In the genomic region with DNA sequence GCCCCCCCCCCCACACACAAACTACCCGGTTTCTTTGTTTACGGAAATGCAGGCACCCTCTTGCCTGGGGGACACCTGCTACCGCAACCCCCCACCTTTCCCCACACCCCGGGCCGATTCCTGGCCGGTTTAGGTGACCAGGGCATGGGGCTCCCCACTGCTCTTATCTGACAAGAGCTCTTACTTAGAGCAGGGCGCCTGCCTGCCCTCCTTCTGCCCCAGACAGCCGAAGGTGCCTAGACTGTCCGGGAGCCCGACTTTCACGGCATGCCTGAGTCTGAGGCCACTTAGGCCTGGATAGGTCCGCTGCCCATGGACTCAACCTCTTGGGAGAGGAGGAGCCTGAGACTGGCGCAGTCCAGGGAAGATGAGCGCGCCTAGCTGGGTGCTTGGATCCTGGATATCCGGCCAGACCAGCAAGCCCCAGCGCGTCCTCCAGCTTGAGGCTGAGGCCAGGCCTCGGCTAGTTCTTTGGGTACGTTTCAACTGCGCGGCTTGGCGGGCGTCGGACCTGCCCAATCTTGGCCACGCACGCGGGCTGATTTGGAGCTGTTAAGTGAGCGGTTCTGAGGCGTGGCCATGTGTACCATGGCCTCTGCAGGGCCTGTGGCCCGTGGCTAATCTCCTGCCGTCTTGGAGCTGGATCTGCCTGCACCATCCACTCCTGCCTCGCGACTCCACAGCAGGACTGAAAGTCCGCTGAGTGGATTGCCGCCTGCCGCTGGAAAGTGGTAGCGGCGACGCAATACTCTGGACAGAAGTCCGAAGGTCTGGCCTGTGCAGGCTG, we compare ENCODE assay signal across 10 mouse cellular contexts. TPM values are rescaled to one million over a fixed set of nuclear protein-coding genes. Genes with fewer than 3 reads are reported as not detected.
DNase-seq lines count a peak whose midpoint lies in the region; ATAC-seq and TF ChIP-seq lines count a peak whose summit lies in the region.
"Had no signal": no experiment of that assay in that cellular context is flagged by ENCODE, and none has a peak within 500 bp of the region (broad histone marks: within the 10 kb centered on the region; RNA-seq: fewer than 3 reads in every experiment).

No protein-coding gene starts in this region.

- no peak overlapping the region for H3K27ac ChIP-seq in lung, embryonic 14.5 days (ENCODE audit: low read depth)
- no peak overlapping the region for H3K27ac ChIP-seq in forebrain, embryonic 15.5 days (replicated peaks)
- H3K27ac ChIP-seq in kidney, embryonic 14.5 days (ENCODE audit: low read depth, low read length): no peak overlapping the region
- no peak overlapping the region for H3K27ac ChIP-seq in midbrain, embryonic 11.5 days (ENCODE audit: low read depth, low read length)

- peaks cover 86% of the 10 kb centered on the region for H3K27me3 ChIP-seq in lung, embryonic 14.5 days (ENCODE audit: insufficient read depth, low read length)
- H3K27me3 ChIP-seq in forebrain, embryonic 15.5 days: peaks cover 82% of the 10 kb centered on the region
- H3K27me3 ChIP-seq in kidney, embryonic 14.5 days (ENCODE audit: control insufficient read depth, insufficient read depth, low read length): peaks cover 83% of the 10 kb centered on the region
- peaks cover 78% of the 10 kb centered on the region for H3K27me3 ChIP-seq in midbrain, embryonic 11.5 days (ENCODE audit: control insufficient read depth, insufficient read depth, low read length)

- ATAC-seq in lung, embryonic 14.5 days (ENCODE audit: insufficient read depth): no peak
- no peak for ATAC-seq in forebrain, embryonic 15.5 days (replicated peaks)
- no peak for ATAC-seq in kidney, embryonic 14.5 days (ENCODE audit: low FRiP score, low TSS enrichment)
- no peak for ATAC-seq in midbrain, embryonic 11.5 days (ENCODE audit: low FRiP score)
- no peak for ATAC-seq in erythroid progenitor cell, adult 5-6 weeks (replicated peaks; ENCODE audit: low FRiP score, poor library complexity, severe bottlenecking)
- no peak for ATAC-seq in granulocyte monocyte progenitor cell, adult 5-6 weeks (replicated peaks; ENCODE audit: poor library complexity, severe bottlenecking)

- no peaks in the 10 kb centered on the region for H3K9me3 ChIP-seq in lung, embryonic 14.5 days (ENCODE audit: low read depth, low read length)
- H3K9me3 ChIP-seq in forebrain, embryonic 15.5 days: no peaks in the 10 kb centered on the region
- H3K9me3 ChIP-seq in kidney, embryonic 14.5 days (ENCODE audit: control insufficient read depth, low read length): no peaks in the 10 kb centered on the region
- H3K9me3 ChIP-seq in midbrain, embryonic 11.5 days (ENCODE audit: control insufficient read depth, low read length): no peaks in the 10 kb centered on the region

- H3K36me3 ChIP-seq in lung, embryonic 14.5 days (ENCODE audit: insufficient read depth): no peaks in the 10 kb centered on the region
- no peaks in the 10 kb centered on the region for H3K36me3 ChIP-seq in forebrain, embryonic 15.5 days
- H3K36me3 ChIP-seq in kidney, embryonic 14.5 days (ENCODE audit: control insufficient read depth, insufficient read depth, low read length): no peaks in the 10 kb centered on the region
- H3K36me3 ChIP-seq in midbrain, embryonic 11.5 days (ENCODE audit: control insufficient read depth, insufficient read depth, low read length): no peaks in the 10 kb centered on the region

- 3% methylated on average over 41 of the region's 41 CpGs for WGBS in lung, embryonic 14.5 days
- WGBS in forebrain, embryonic 15.5 days: 2% methylated on average over 41 of the region's 41 CpGs
- WGBS in kidney, embryonic 14.5 days: under 1% methylated on average over 41 of the region's 41 CpGs
- WGBS in midbrain, embryonic 11.5 days: under 1% methylated on average over 41 of the region's 41 CpGs

- H3K4me2 ChIP-seq in lung, embryonic 14.5 days: peak overlapping the region; percentile 27
- peak overlapping the region; percentile 9; the same call in 1 of the 2 replicates for H3K4me2 ChIP-seq in forebrain, embryonic 15.5 days (replicated peaks)
- H3K4me2 ChIP-seq in kidney, embryonic 14.5 days (replicated peaks; ENCODE audit: low read depth, low read length): peak overlapping the region; percentile 12; the same call in 1 of the 2 replicates
- no peak overlapping the region for H3K4me2 ChIP-seq in midbrain, embryonic 11.5 days

- TF ChIP-seq CTCF in lung, embryonic 14.5 days (IDR thresholded peaks at IDR 0.05; ENCODE audit: low read depth): peak; percentile 57

- H3K4me1 ChIP-seq in lung, embryonic 14.5 days (ENCODE audit: insufficient read depth): peaks cover 24% of the 10 kb centered on the region
- H3K4me1 ChIP-seq in forebrain, embryonic 15.5 days: peaks cover 62% of the 10 kb centered on the region
- peaks cover 42% of the 10 kb centered on the region for H3K4me1 ChIP-seq in kidney, embryonic 14.5 days (ENCODE audit: control insufficient read depth, insufficient read depth, low read length)
- H3K4me1 ChIP-seq in midbrain, embryonic 11.5 days (ENCODE audit: control insufficient read depth, insufficient read depth, low read length): peaks cover 46% of the 10 kb centered on the region

- DNase-seq in lung, embryonic 14.5 days: peak; percentile 71
- DNase-seq in lung, postnatal 14 days: no peak
- DNase-seq in midbrain, embryonic 11.5 days (ENCODE audit: low spot score, missing footprints): peak; percentile 94
- DNase-seq in left cerebral cortex, adult 8-10 months (ENCODE audit: low spot score in 2 of 2): no peak

- H3K4me3 ChIP-seq in lung, embryonic 14.5 days (ENCODE audit: low read depth, low read length): peak overlapping the region; percentile 19
- peak overlapping the region; percentile 1; the same call in 1 of the 2 replicates for H3K4me3 ChIP-seq in forebrain, embryonic 15.5 days
- H3K4me3 ChIP-seq in kidney, embryonic 14.5 days (ENCODE audit: low read length): peak overlapping the region; percentile 17; the same call in 1 of the 2 replicates
- H3K4me3 ChIP-seq in midbrain, embryonic 11.5 days (ENCODE audit: low read depth, low read length): peak overlapping the region; percentile 11; the same call in 1 of the 2 replicates

- no peak overlapping the region for H3K9ac ChIP-seq in lung, embryonic 14.5 days
- H3K9ac ChIP-seq in forebrain, embryonic 15.5 days (replicated peaks): no peak overlapping the region; the same call in 1 of the 2 replicates
- H3K9ac ChIP-seq in kidney, embryonic 14.5 days (ENCODE audit: low read depth, low read length): no peak overlapping the region
- H3K9ac ChIP-seq in midbrain, embryonic 11.5 days (ENCODE audit: low read length): no peak overlapping the region; the same call in 1 of the 2 replicates

RNA-seq across cellular contexts. Expression of a gene that starts 4.0 kb away (rescaled TPM):
- 8.5 and 8.8 TPM in 2 replicates for polyA plus RNA-seq in lung, embryonic 14.5 days (2014; fragmentation: Nextera tagmentation; extraction: Ambion mirVana)
- 13.8 and 14.1 TPM in 2 replicates for polyA plus RNA-seq in forebrain, embryonic 15.5 days (2015; fragmentation: Nextera tagmentation; extraction: Ambion mirVana)
- polyA plus RNA-seq in kidney, embryonic 14.5 days (2014; fragmentation: Nextera tagmentation; extraction: Ambion mirVana): 7.8 and 10.9 TPM in 2 replicates
- polyA plus RNA-seq in midbrain, embryonic 11.5 days (2014; fragmentation: Nextera tagmentation; extraction: Ambion mirVana): 11.3 and 11.9 TPM in 2 replicates
- 1.3 TPM in 1 of 2 replicates, not detected in the other for total RNA-seq in erythroid progenitor cell, adult 5-6 weeks (2015; ENCODE audit: low replicate concordance)
- 1.0 and 3.3 TPM in 2 replicates for total RNA-seq in erythroid progenitor cell, adult 5-6 weeks (2017; ENCODE audit: low replicate concordance)
- total RNA-seq in granulocyte monocyte progenitor cell, adult 5-6 weeks (2014; fragmentation: Nextera tagmentation): 3.6 TPM in 2 replicates
- 1.5 and 3.2 TPM in 2 replicates for total RNA-seq in granulocyte monocyte progenitor cell, adult 5-6 weeks (2017)
- 10 to 100 TPM in 2 of 4 experiments, 1 to 10 TPM in 2; 7.1 to 16.7 (median 11.1) TPM for total RNA-seq in left cerebral cortex, adult 8-10 months (2022)

RNA-seq across cellular contexts. Expression of a gene that starts 22.0 kb away (rescaled TPM):
- 35.6 and 43.4 TPM in 2 replicates for polyA plus RNA-seq in lung, embryonic 14.5 days (2014; fragmentation: Nextera tagmentation; extraction: Ambion mirVana)
- 30.4 and 31.8 TPM in 2 replicates for polyA plus RNA-seq in forebrain, embryonic 15.5 days (2015; fragmentation: Nextera tagmentation; extraction: Ambion mirVana)
- polyA plus RNA-seq in kidney, embryonic 14.5 days (2014; fragmentation: Nextera tagmentation; extraction: Ambion mirVana): 19.9 and 38.2 TPM in 2 replicates
- 66.7 and 70.5 TPM in 2 replicates for polyA plus RNA-seq in midbrain, embryonic 11.5 days (2014; fragmentation: Nextera tagmentation; extraction: Ambion mirVana)
- not detected in 2 replicates for total RNA-seq in erythroid progenitor cell, adult 5-6 weeks (2015; ENCODE audit: low replicate concordance)
- 0.51 TPM in 1 of 2 replicates, not detected in the other for total RNA-seq in erythroid progenitor cell, adult 5-6 weeks (2017; ENCODE audit: low replicate concordance)
- 0.88 and 5.0 TPM in 2 replicates for total RNA-seq in granulocyte monocyte progenitor cell, adult 5-6 weeks (2014; fragmentation: Nextera tagmentation)
- total RNA-seq in granulocyte monocyte progenitor cell, adult 5-6 weeks (2017): 2.1 and 2.6 TPM in 2 replicates
- total RNA-seq in left cerebral cortex, adult 8-10 months (2022): 1 to 10 TPM; 2.2 to 3.3 (median 2.6) TPM

RNA-seq across cellular contexts. Expression of a gene that starts 41.3 kb away (rescaled TPM):
- 13.1 and 13.8 TPM in 2 replicates for polyA plus RNA-seq in lung, embryonic 14.5 days (2014; fragmentation: Nextera tagmentation; extraction: Ambion mirVana)
- 15.5 and 16.5 TPM in 2 replicates for polyA plus RNA-seq in forebrain, embryonic 15.5 days (2015; fragmentation: Nextera tagmentation; extraction: Ambion mirVana)
- polyA plus RNA-seq in kidney, embryonic 14.5 days (2014; fragmentation: Nextera tagmentation; extraction: Ambion mirVana): 4.9 and 8.3 TPM in 2 replicates
- 6.3 and 7.0 TPM in 2 replicates for polyA plus RNA-seq in midbrain, embryonic 11.5 days (2014; fragmentation: Nextera tagmentation; extraction: Ambion mirVana)
- 5.4 and 13.4 TPM in 2 replicates for total RNA-seq in erythroid progenitor cell, adult 5-6 weeks (2015; ENCODE audit: low replicate concordance)
- 2.7 and 4.4 TPM in 2 replicates for total RNA-seq in erythroid progenitor cell, adult 5-6 weeks (2017; ENCODE audit: low replicate concordance)
- 15.8 and 18.8 TPM in 2 replicates for total RNA-seq in granulocyte monocyte progenitor cell, adult 5-6 weeks (2014; fragmentation: Nextera tagmentation)
- total RNA-seq in granulocyte monocyte progenitor cell, adult 5-6 weeks (2017): 27.4 and 38.2 TPM in 2 replicates
- total RNA-seq in left cerebral cortex, adult 8-10 months (2022): 10 to 100 TPM; 48.9 to 54.2 (median 50.0) TPM

RNA-seq across cellular contexts. Expression of a gene that starts 56.8 kb away (rescaled TPM):
- not detected in 2 replicates for polyA plus RNA-seq in lung, embryonic 14.5 days (2014; fragmentation: Nextera tagmentation; extraction: Ambion mirVana)
- polyA plus RNA-seq in forebrain, embryonic 15.5 days (2015; fragmentation: Nextera tagmentation; extraction: Ambion mirVana): not detected in 2 replicates
- not detected in 2 replicates for polyA plus RNA-seq in kidney, embryonic 14.5 days (2014; fragmentation: Nextera tagmentation; extraction: Ambion mirVana)
- not detected in 2 replicates for polyA plus RNA-seq in midbrain, embryonic 11.5 days (2014; fragmentation: Nextera tagmentation; extraction: Ambion mirVana)
- not detected in 2 replicates for total RNA-seq in erythroid progenitor cell, adult 5-6 weeks (2015; ENCODE audit: low replicate concordance)
- total RNA-seq in erythroid progenitor cell, adult 5-6 weeks (2017; ENCODE audit: low replicate concordance): not detected in 2 replicates
- total RNA-seq in granulocyte monocyte progenitor cell, adult 5-6 weeks (2014; fragmentation: Nextera tagmentation): not detected in 2 replicates
- total RNA-seq in granulocyte monocyte progenitor cell, adult 5-6 weeks (2017): not detected in 2 replicates
- total RNA-seq in left cerebral cortex, adult 8-10 months (2022): not detected
- total RNA-seq: heart, postnatal 36 days had no signal
- polyA plus RNA-seq: testis, adult 2 months had no signal

Comparison
In these comparisons a context has a peak if more than half of its experiments do, and no peak if none do; other contexts are left out.
1. DNase-seq: peak in lung, embryonic 14.5 days (single experiment) and midbrain, embryonic 11.5 days (single experiment); none in lung, postnatal 14 days (single experiment) and left cerebral cortex, adult 8-10 months (0 of 2).
2. Peak in every context shown above with its lines, with median percentiles within 50 percentile points of each other: H3K4me3 ChIP-seq.